Mouse (Mus musculus): ENCODE data around the gene Vsig8.

Gene Vsig8

GRCm38 (mm10) chr1:172555638-172556037 lies at the start of gene Vsig8:
Vsig8 (plus strand) TSS chr1:172555938.
- POLR2A ChIA-PET, result no interaction called here
- CTCF ChIA-PET, result no interaction called here

- ChIA-PET CTCF (interaction anchor here in 1 of 4 experiments (0.7 kb wide), 1 partner anchor 112 kb away, joined by 5 read pairs; no protein-coding TSS in a partner anchor), POLR2A (interaction anchor here in 1 of 4 experiments (0.9 kb wide), 1 partner anchor 32 kb away, joined by 3 read pairs; no protein-coding TSS in a partner anchor)
These were observed 48.7 kb upstream of the Vsig8 start for GRCm38 (mm10) chr1:172507001-172507400.

GRCm38 (mm10) chr1:172507701-172508100 lies 48.0 kb upstream of the Vsig8 start:
- POLR2A ChIA-PET, result interaction anchor here in 2 of 4 experiments (0.8 to 0.9 kb wide), 2 partner anchors 32 to 149 kb away, joined by 3 to 4 read pairs; no protein-coding TSS in a partner anchor
- CTCF ChIA-PET, result interaction anchor here in 1 of 4 experiments (0.7 kb wide), 1 partner anchor 85 kb away, joined by 3 read pairs; no protein-coding TSS in a partner anchor

- ChIA-PET CTCF (interaction anchor here in 2 of 4 experiments (0.7 to 1.0 kb wide), 2 partner anchors 18 to 84 kb away, joined by 3 read pairs; no protein-coding TSS in a partner anchor), POLR2A (interaction anchor here in 2 of 4 experiments (0.6 to 1.2 kb wide), 4 partner anchors 21 to 149 kb away, joined by 3 to 5 read pairs (median 4); no protein-coding TSS in a partner anchor)
These were observed 47.6 kb upstream of the Vsig8 start for GRCm38 (mm10) chr1:172508172-172508571.

DNA sequence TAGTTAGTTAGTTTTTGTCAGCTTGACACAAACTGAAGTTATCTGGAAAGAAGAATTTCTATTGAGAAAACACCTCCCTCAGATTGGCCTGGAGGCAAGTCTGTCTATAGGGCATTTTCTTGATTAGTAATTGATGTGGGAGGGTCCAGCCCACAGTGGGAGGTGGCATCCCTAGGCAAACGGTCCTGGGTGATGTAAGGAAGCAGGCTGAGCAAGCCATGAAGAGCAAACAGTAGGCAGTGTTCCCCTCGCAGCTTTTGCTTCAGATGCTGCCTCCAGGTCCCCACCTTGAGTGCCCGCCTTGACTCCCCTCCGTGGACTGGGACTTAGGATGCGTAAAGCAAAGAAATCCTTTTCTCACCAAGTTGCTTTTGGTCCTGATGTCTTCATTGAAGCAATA lies 46.5 kb upstream of the Vsig8 start:
- CTCF ChIA-PET, result interaction anchor here in 2 of 4 experiments (0.6 to 1.0 kb wide), 2 partner anchors 19 to 145 kb away, joined by 3 read pairs; no protein-coding TSS in a partner anchor
- POLR2A ChIA-PET, result interaction anchor here in 3 of 4 experiments (1.1 to 2.5 kb wide), 8 partner anchors 8 to 91 kb away, joined by 3 to 10 read pairs (median 3); partner anchors contain the start of gene Tagln2 (in 1 of the 3)

GRCm38 (mm10) chr1:172509983-172510382 lies 45.8 kb upstream of the Vsig8 start:
- CTCF ChIA-PET, result interaction anchor here (0.6 to 1.1 kb wide), 11 partner anchors 8 to 140 kb away, joined by 3 to 6 read pairs (median 4); partner anchors contain the start of gene Cfap45 (in 2 of the 4)

GRCm38 (mm10) chr1:172510421-172510972 lies 45.2 kb upstream of the Vsig8 start:
- ChIA-PET CTCF (interaction anchor here (0.5 to 1.1 kb wide), 12 partner anchors 8 to 102 kb away, joined by 3 to 6 read pairs (median 4); partner anchors contain the start of gene Cfap45 (in 2 of the 4)), POLR2A (interaction anchor here in 3 of 4 experiments (0.6 to 2.5 kb wide), 17 partner anchors 9 to 134 kb away, joined by 3 to 13 read pairs (median 4); partner anchors contain the start of genes Cfap45 (in 3 of the 3), Igsf9 (in 1 of the 3), Pigm (in 1 of the 3) and Tagln2 (in 1 of the 3))

More at GRCm38 (mm10) chr1:172509983-172510382, 45.8 kb upstream of the Vsig8 start:
- POLR2A ChIA-PET, result interaction anchor here in 3 of 4 experiments (0.5 to 2.5 kb wide), 19 partner anchors 8 to 134 kb away, joined by 3 to 13 read pairs (median 3); partner anchors contain the start of genes Cfap45 (in 3 of the 3), Igsf9 (in 1 of the 3), Pigm (in 1 of the 3) and Tagln2 (in 1 of the 3)

DNA sequence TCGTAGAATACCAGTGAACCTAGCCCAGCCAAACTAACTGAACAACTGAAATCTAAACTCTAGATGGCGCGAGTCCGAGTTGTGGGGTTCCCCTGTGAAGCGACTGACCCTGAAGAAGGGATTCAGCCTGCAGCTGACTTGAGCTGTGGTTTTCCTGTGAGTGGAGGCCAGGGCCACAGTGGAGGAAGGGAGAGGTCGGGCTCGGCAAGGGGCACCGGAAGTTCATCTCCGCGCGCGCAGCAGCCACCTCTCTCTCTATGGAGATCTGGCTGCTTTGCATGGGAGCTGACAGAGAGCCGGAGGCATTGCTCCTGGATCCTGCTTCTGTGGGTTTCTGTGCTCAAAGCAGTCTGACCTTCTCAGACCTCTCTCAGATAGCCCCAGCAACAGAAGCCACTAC lies 42.8 kb upstream of the Vsig8 start:
- POLR2A ChIA-PET, result interaction anchor here in 3 of 4 experiments (0.9 to 5.1 kb wide), 18 partner anchors 8 to 137 kb away, joined by 3 to 51 read pairs (median 4); partner anchors contain the start of genes Tagln2 (in 3 of the 3), Cfap45 (in 1 of the 3), Igsf9 (in 1 of the 3) and Pigm (in 1 of the 3)
- CTCF ChIA-PET, result interaction anchor here in 3 of 4 experiments (0.5 to 2.1 kb wide), 13 partner anchors 9 to 1583 kb away, joined by 3 to 10 read pairs (median 3); no protein-coding TSS in a partner anchor

DNA sequence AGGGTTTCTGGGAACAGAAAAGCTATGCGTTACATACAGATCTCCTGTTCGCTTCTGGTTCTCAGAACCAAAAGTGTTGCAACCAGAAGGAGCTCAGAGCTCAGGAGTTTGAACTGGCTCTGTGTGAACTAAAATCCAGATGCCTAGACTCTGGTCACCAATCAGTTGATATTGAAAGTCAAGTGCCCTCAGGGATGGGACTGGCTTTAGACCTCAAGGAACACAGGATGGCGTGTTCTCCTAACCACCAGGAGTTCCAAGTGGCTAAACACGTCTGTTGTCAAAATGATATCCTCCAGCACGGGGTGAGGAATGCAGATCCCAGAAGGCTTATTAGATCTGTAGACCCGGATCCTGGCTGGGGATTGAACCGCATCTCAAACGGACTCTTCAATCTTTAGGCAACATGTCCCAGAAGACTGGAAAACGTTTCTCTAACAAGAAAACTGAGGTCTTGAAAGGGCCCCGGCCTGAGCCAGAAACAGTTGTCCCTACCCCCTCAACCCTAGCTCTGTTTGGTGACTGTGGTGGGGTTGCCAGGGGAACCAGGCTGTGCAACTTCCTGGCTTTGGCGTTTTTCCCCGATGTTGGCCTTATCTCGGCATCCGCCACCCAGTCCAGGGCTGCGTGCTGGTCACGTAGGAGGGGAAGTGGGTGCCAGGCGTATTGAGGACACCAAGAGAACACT lies 42.1 kb upstream of the Vsig8 start:
- POLR2A ChIA-PET, result interaction anchor here in 3 of 4 experiments (0.6 to 5.1 kb wide), 20 partner anchors 7 to 602 kb away, joined by 3 to 51 read pairs (median 4); partner anchors contain the start of genes Tagln2 (in 3 of the 3), Cfap45 (in 1 of the 3), Igsf9 (in 1 of the 3) and Pigm (in 1 of the 3)

GRCm38 (mm10) chr1:172514213-172514529 lies 41.6 kb upstream of the Vsig8 start:
- ChIA-PET POLR2A (interaction anchor here in 3 of 4 experiments (0.9 to 5.1 kb wide), 12 partner anchors 11 to 138 kb away, joined by 3 to 51 read pairs (median 9); partner anchors contain the start of genes Tagln2 (in 3 of the 3), Igsf9 (in 1 of the 3) and Pigm (in 1 of the 3)), CTCF (interaction anchor here (0.6 to 2.7 kb wide), 7 partner anchors 9 to 489 kb away, joined by 3 to 9 read pairs (median 5); no protein-coding TSS in a partner anchor)

More for the DNA sequence above, 42.1 kb upstream of the Vsig8 start:
- CTCF ChIA-PET, result interaction anchor here in 3 of 4 experiments (0.5 to 2.1 kb wide), 14 partner anchors 10 to 1584 kb away, joined by 3 to 10 read pairs (median 4); no protein-coding TSS in a partner anchor

- CTCF ChIA-PET, result interaction anchor here (0.5 to 2.8 kb wide), 14 partner anchors 9 to 490 kb away, joined by 3 to 13 read pairs (median 4); no protein-coding TSS in a partner anchor
These were observed 41.0 kb upstream of the Vsig8 start for GRCm38 (mm10) chr1:172514551-172515268.

DNA sequence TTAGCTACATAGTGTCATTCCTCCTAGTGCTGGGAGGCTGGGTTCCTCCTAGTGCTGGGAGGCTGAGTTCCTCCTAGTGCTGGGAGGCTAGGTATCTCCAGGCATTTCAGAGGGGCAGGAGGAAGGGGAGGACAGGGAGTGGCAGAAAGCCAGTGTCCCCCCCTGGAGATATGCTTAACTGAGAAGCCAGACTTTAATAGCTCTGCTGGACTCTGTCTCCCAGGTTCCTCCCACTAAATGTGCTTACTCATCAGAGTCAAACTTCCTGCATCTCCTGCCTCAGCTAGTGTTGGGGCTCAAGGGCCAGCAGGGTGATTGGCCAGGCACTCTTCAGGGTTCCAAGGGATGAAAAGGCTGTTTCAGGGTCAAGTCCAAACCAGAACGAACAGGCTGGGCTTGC lies 40.3 kb upstream of the Vsig8 start:
- CTCF ChIA-PET, result interaction anchor here (0.5 to 2.8 kb wide), 13 partner anchors 10 to 158 kb away, joined by 3 to 13 read pairs (median 4); no protein-coding TSS in a partner anchor
- POLR2A ChIA-PET, result interaction anchor here (0.5 to 5.1 kb wide), 17 partner anchors 9 to 1619 kb away, joined by 3 to 51 read pairs (median 5); partner anchors contain the start of genes Tagln2 (in 3 of the 4), Dusp23 (in 1 of the 4) and Igsf9 (in 1 of the 4)

More at GRCm38 (mm10) chr1:172514551-172515268, 41.0 kb upstream of the Vsig8 start:
- POLR2A ChIA-PET, result interaction anchor here in 3 of 4 experiments (0.7 to 5.1 kb wide), 15 partner anchors 10 to 118 kb away, joined by 3 to 51 read pairs (median 6); partner anchors contain the start of genes Igsf9 (in 2 of the 3), Tagln2 (in 2 of the 3) and Dusp23 (in 1 of the 3)

DNA sequence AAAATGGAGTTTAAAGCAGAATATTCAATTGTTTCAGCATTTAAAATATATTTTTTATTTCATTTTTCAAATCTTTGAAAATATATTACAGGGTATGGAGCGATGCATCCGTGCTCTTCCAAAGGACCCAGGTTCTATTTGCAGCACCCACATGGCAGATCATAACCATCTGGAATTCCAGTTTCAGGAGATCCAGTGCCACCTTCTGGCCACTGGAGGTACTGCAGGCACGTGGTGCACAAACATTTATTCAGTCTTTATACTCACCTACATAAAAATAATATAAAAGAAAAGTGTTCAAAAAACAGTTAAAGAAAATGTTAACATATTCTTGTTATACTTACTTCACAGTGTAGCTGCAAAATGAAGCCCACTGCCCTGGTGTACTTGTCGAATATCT lies 37.7 kb upstream of the Vsig8 start:
- ChIA-PET CTCF (interaction anchor here in 1 of 4 experiments (1.5 kb wide), 1 partner anchor 28 kb away, joined by 3 read pairs; no protein-coding TSS in a partner anchor), POLR2A (interaction anchor here in 2 of 4 experiments (0.5 to 1.2 kb wide), 4 partner anchors 9 to 1137 kb away, joined by 3 to 5 read pairs (median 4); partner anchors contain the start of gene Pigm (in 1 of the 2))

DNA sequence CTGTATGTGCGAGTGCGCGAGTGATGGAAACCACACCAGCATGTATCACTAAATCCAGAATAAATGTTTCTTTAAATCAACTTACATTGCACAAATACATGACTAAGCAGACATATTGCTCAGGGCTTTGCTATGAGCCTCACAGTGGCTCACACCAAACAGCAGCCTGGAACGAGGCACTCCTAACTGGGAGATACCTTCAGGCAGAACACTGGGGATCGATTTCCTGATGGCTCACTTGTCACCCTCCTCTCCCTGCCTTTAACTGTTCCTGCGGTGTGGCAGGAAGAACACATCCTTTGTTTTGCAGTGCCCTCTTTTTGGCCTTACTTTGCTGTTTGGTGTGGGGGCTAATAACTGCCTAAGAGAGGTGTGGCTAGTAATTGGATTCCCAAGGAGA lies 36.1 kb upstream of the Vsig8 start:
- POLR2A ChIA-PET, result interaction anchor here in 3 of 4 experiments (0.6 to 2.8 kb wide), 16 partner anchors 9 to 291 kb away, joined by 3 to 28 read pairs (median 6); partner anchors contain the start of genes Dusp23 (in 1 of the 3), Igsf9 (in 1 of the 3), Pigm (in 1 of the 3) and Tagln2 (in 1 of the 3)
- CTCF ChIA-PET, result interaction anchor here in 3 of 4 experiments (0.6 to 2.6 kb wide), 7 partner anchors 10 to 113 kb away, joined by 3 to 12 read pairs (median 4); partner anchors contain the start of gene Dusp23 (in 1 of the 3)

DNA sequence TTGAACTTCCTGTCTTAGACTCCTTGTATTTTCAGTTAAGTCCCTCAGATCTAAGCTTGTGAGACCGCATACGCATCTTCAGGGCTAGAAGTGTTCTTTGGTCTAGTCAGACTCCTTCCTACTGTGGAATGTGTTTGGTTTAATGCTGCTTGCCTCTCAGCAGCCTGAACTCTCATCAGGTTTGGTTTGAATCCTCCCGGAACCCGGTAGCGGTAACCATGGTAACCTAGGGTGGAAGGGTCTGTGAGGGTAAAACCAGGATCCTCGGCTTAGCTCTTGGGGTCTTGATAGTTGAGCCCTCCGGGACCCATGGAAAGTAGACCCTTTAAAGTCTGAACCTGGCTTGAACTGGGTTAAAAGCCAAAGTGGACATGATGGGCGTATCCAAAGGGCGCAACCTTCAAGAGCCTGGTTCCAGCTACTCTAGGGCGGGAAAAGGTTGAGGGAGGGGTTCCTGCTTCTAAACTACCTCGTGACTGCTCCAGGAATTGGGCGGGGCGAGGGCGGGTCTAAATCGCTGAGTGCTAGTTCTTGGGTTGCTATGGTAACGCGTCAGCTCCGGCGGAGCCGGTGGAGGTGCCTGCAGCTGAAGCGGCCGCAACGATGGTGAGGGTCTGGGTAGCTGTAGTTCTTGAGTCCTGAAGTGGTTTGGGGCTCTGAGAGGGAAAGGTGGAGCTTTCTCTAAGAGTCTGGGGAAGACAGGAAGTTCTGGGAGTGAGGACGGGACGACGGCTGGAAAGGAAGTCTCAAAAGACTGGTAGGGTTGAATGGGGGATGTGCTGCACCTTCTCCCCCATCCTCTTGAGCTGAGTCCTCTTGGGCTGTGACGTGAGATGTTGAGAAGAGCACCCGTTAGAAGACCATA lies 34.9 kb upstream of the Vsig8 start, which contains the start of gene Cfap45:
TSS of gene Cfap45 (plus strand) at position 226 of the 865 bp plus-strand sequence.
- ChIA-PET CTCF (interaction anchor here (0.6 to 2.6 kb wide), 15 partner anchors 8 to 1253 kb away, joined by 3 to 12 read pairs (median 4); partner anchors contain the start of genes Dusp23 (in 1 of the 4) and Pigm (in 1 of the 4)), POLR2A (interaction anchor here in 3 of 4 experiments (0.7 to 2.8 kb wide), 31 partner anchors 8 to 152 kb away, joined by 3 to 28 read pairs (median 5); partner anchors contain the start of genes Igsf9 (in 2 of the 3), Pigm (in 2 of the 3), Tagln2 (in 2 of the 3) and Dusp23 (in 1 of the 3))

Measured in embryonic stem cell, embryonic (primary cell).